Mouse (Mus musculus) urinary bladder, adult 18-20 months (tissue): ENCODE measurements at regions not wholly inside any gene's neighbourhood (a gene's known extent, or its start where the extent isn't known, plus 50 kb on each side); places are given as distances from the start of the nearest gene placed in this dataset.

Experiments used
- DNase-seq, 2 experiments: peaks; one replicate each; pipeline ENCODE4 v3.0.0; 2022; ENCODE audit warnings: low spot score in 2 of 2, mixed read lengths in 2 of 2

GRCm38 (mm10) chr1:63851476-63852094 is 82.5 kb upstream of the 4933402D24Rik start:
- DNase-seq, result no peak

DNA sequence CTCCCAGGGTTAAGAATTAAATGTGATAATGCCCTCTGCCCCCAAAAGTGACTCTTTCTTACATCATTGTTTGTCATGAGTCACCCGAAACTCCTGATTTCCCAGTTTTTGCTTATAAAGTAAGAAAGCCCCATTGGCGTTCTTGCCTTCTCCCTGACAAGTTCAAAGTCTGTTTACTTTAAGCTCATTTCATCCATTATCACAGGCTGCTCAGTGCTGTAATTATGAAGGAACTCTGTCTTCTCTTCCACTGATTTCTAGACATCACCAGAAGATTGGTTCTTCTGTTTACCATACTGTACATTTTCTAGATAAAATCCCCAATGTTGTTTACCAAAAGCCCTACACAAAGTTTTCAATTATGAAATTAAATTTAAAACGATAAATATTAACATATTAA is 81.2 kb upstream of the 4933402D24Rik start:
- no peak for DNase-seq

DNA sequence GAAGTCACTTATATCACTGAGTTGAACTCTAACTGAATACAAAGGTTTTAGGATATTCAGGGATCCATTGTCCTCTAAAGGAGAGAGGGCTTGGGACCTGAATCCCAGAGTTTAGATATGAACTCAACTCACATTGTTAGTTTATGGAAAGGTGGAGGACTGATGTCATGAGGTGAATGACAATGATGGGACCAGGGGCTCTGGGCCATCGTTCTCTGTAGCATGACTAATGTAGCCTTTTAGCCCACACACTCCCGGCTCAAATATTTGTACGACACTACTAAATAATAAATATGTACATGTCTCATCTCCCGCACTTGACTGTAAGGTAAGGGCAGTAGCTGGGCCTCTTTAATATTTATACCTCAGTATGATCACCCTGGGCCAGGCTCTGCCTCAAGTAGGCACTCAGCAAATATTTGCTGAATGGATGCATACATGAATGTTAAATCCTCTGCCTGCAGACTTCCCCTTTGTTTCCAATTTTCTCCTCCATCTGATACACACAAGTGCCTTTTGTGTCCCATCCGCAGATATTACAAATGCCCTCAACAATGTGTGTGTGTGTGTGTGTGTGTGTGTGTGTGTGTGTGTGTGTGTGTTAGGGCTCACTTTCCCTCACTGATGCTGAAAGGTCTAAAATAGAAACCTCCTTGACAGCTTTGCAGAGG is 59.2 kb upstream of the 4933402D24Rik start:
- DNase-seq, result no peak

GRCm38 (mm10) chr1:63820614-63821270 is 51.7 kb upstream of the 4933402D24Rik start:
- no peak for DNase-seq

GRCm38 (mm10) chr1:63819536-63820254 is 50.6 kb upstream of the 4933402D24Rik start:
- DNase-seq, result no peak
